Mouse (Mus musculus): ENCODE results near the gene Ovch2. TPM values are rescaled to one million over a fixed set of nuclear protein-coding genes. Genes with fewer than 3 reads are reported as not detected.
"Not testable (repeated sequence)": the region's sequence is repeated elsewhere in the genome, so short reads cannot be mapped to it uniquely, and the experiment has no call there.

The Ovch2 gene
- polyA plus RNA-seq (2015; fragmentation: Nextera tagmentation; extraction: Ambion mirVana) = not detected in 2 replicates

- Histone ChIP-seq H3K27me3 (no peaks in the 10 kb centered on the region), H3K9me3 (no peaks in the 10 kb centered on the region), H3K4me1 (no peaks in the 10 kb centered on the region), H3K27ac (no peak within 1 kb of the TSS), H3K9ac (no peak within 1 kb of the TSS), H3K4me2 (no peak within 1 kb of the TSS), H3K36me3 (no peaks in the 10 kb centered on the region), H3K4me3 (no peak within 1 kb of the TSS)
- 84% methylated on average over 2 of the region's 2 CpGs for WGBS
- ATAC-seq (ENCODE audit: borderline replicate concordance, extremely low read depth, low FRiP score, low TSS enrichment) = no peak
Measured at GRCm38 (mm10) chr7:107801108-107801507, at the start of gene Ovch2. TSS of gene Ovch2 (minus strand) at chr7:107801208.

DNA sequence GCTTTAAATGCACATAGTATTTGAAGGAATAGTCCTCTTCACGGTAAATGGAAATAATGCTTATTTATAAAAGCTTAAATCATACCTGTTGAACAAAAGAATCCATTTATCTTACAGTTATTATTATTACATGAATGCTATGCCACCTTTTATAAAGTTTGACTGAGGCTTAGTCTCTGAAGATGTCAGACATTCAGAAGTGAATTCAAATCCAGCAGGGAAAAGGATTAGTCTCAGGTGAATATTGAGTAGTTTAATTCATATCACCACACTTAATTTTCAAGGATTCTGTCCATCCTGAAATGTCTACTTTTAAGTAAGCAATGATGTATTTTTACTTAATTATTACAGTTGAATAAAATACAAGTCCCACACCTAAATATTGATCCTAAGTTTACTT, 46.4 kb upstream of the Ovch2 start, which contains the start of gene Olfr470:
TSS of gene Olfr470 (minus strand) at position 101 of the 400 bp plus-strand sequence.
- not testable (repeated sequence) for H3K4me1 ChIP-seq; H3K4me3 ChIP-seq; H3K9ac ChIP-seq; H3K27ac ChIP-seq; ATAC-seq (ENCODE audit: borderline replicate concordance, extremely low read depth, low FRiP score, low TSS enrichment); H3K36me3 ChIP-seq; H3K9me3 ChIP-seq; H3K4me2 ChIP-seq; H3K27me3 ChIP-seq
- WGBS = 69% methylated on average over 1 of the region's 1 CpGs

GRCm38 (mm10) chr7:107841719-107842118, 40.7 kb upstream of the Ovch2 start:
- Histone ChIP-seq H3K9ac (no peak overlapping the region), H3K9me3 (no peaks in the 10 kb centered on the region), H3K27ac (no peak overlapping the region), H3K27me3 (no peaks in the 10 kb centered on the region), H3K4me3 (no peak overlapping the region), H3K4me1 (no peaks in the 10 kb centered on the region), H3K4me2 (no peak overlapping the region), H3K36me3 (no peaks in the 10 kb centered on the region)
- WGBS = 74% methylated on average over 1 of the region's 1 CpGs
- ATAC-seq (ENCODE audit: borderline replicate concordance, extremely low read depth, low FRiP score, low TSS enrichment) = no peak

- H3K9me3 ChIP-seq; H3K4me1 ChIP-seq; H3K27ac ChIP-seq; H3K4me2 ChIP-seq; H3K27me3 ChIP-seq; H3K4me3 ChIP-seq; ATAC-seq (ENCODE audit: borderline replicate concordance, extremely low read depth, low FRiP score, low TSS enrichment); H3K36me3 ChIP-seq; H3K9ac ChIP-seq: not testable (repeated sequence)
Measured at GRCm38 (mm10) chr7:107825441-107825840, 24.4 kb upstream of the Ovch2 start, which contains the start of gene Olfr469. TSS of gene Olfr469 (minus strand) at chr7:107825541.

- not testable (repeated sequence) for H3K9me3 ChIP-seq; H3K36me3 ChIP-seq; H3K4me2 ChIP-seq; H3K9ac ChIP-seq; H3K4me3 ChIP-seq; H3K4me1 ChIP-seq; H3K27me3 ChIP-seq; H3K27ac ChIP-seq; ATAC-seq (ENCODE audit: borderline replicate concordance, extremely low read depth, low FRiP score, low TSS enrichment)
- 49% methylated on average over 2 of the region's 2 CpGs for whole genome bisulfite sequencing
Measured at GRCm38 (mm10) chr7:107823867-107824266, 22.9 kb upstream of the Ovch2 start.

- no peak overlapping the region for H3K27ac ChIP-seq
- H3K4me1 ChIP-seq = no peaks in the 10 kb centered on the region
- H3K36me3 ChIP-seq = no peaks in the 10 kb centered on the region
- H3K27me3 ChIP-seq = no peaks in the 10 kb centered on the region
- H3K9ac ChIP-seq = no peak overlapping the region
- H3K4me2 ChIP-seq = no peak overlapping the region
- H3K9me3 ChIP-seq = no peaks in the 10 kb centered on the region
- no peak overlapping the region for H3K4me3 ChIP-seq
- no peak for ATAC-seq (ENCODE audit: borderline replicate concordance, extremely low read depth, low FRiP score, low TSS enrichment)
Measured at GRCm38 (mm10) chr7:107819442-107819841, 18.4 kb upstream of the Ovch2 start.

GRCm38 (mm10) chr7:107811963-107812362, 11.0 kb upstream of the Ovch2 start, which contains the start of gene Olfr467:
TSS of gene Olfr467 (plus strand) at chr7:107812263.
- H3K27ac ChIP-seq = no peak within 1 kb of the TSS
- no peak for ATAC-seq (ENCODE audit: borderline replicate concordance, extremely low read depth, low FRiP score, low TSS enrichment)

GRCm38 (mm10) chr7:107802138-107802537, 1.1 kb upstream of the Ovch2 start:
- H3K4me2 ChIP-seq = no peak overlapping the region
- WGBS = 67% methylated on average over 3 of the region's 3 CpGs
- H3K9ac ChIP-seq = no peak overlapping the region
- no peak overlapping the region for H3K27ac ChIP-seq
- H3K36me3 ChIP-seq = no peaks in the 10 kb centered on the region
- no peaks in the 10 kb centered on the region for H3K4me1 ChIP-seq
- no peaks in the 10 kb centered on the region for H3K9me3 ChIP-seq
- H3K27me3 ChIP-seq = no peaks in the 10 kb centered on the region
- H3K4me3 ChIP-seq = no peak overlapping the region
- no peak for ATAC-seq (ENCODE audit: borderline replicate concordance, extremely low read depth, low FRiP score, low TSS enrichment)

More at GRCm38 (mm10) chr7:107811963-107812362, 11.0 kb upstream of the Ovch2 start, which contains the start of gene Olfr467:
- Histone ChIP-seq H3K4me2 (no peak within 1 kb of the TSS), H3K27me3 (no peaks in the 10 kb centered on the region), H3K4me1 (no peaks in the 10 kb centered on the region), H3K9ac (no peak within 1 kb of the TSS), H3K4me3 (no peak within 1 kb of the TSS), H3K9me3 (no peaks in the 10 kb centered on the region), H3K36me3 (no peaks in the 10 kb centered on the region)

DNA sequence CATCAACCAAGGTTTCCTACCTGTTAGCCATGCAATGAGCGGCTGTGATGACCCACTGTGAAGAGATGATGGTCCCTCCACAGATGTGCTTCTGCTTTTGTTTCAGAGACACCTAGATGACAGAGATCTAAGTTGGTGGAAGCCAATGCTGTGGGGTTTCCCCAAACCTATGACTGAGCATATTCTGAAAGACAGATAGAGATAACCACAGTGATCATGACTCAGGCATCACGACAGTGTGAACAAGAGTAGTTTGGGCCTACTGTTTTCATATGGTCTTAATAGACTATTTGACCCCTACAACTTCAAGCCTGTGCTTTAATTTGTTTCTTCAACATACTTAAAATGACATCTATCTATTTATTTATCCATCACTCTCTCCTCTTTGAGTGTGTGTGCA, 4.5 kb downstream of the Ovch2 start:
- ATAC-seq (ENCODE audit: borderline replicate concordance, extremely low read depth, low FRiP score, low TSS enrichment) = no peak
- no peaks in the 10 kb centered on the region for H3K9me3 ChIP-seq
- H3K4me1 ChIP-seq = no peaks in the 10 kb centered on the region
- no peaks in the 10 kb centered on the region for H3K36me3 ChIP-seq
- no peak overlapping the region for H3K4me2 ChIP-seq
- no peak overlapping the region for H3K27ac ChIP-seq
- no peak overlapping the region for H3K9ac ChIP-seq
- no peak overlapping the region for H3K4me3 ChIP-seq
- H3K27me3 ChIP-seq = no peaks in the 10 kb centered on the region
- WGBS = 71% methylated on average over 2 of the region's 2 CpGs

DNA sequence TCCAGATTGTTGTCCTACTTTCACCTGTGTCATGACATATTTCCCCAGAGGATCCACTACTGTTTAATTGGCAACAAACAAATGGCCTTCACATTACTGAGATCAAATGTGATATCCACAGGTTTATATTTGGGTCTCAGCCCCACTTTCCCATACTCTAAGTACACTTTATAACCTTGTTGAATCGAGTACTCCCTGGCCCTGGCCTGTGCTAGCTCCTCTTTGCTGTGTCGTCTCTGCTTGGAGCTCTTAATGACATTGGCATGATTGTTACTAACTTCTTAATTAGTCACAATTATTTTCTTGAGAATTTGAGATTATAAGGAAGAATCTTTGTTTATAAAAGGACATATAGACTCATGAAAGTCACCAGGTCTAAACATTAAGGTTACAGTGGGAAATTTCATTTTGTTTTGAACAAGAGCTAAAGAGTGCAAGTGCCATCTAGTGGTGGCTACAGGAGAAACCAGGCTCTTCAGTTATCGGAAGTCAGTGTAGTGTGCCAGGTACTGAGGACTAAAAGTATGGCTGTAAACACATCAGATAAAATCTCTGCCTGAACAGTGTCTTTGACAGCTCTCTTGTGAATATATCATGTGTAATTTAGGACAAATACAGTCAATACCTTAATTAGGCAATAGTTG, 12.9 kb downstream of the Ovch2 start:
- H3K4me2 ChIP-seq = no peak overlapping the region
- H3K36me3 ChIP-seq = no peaks in the 10 kb centered on the region
- no peaks in the 10 kb centered on the region for H3K27me3 ChIP-seq
- H3K4me3 ChIP-seq = no peak overlapping the region
- no peaks in the 10 kb centered on the region for H3K9me3 ChIP-seq
- no peak overlapping the region for H3K27ac ChIP-seq
- no peaks in the 10 kb centered on the region for H3K4me1 ChIP-seq
- 55% methylated on average over 3 of the region's 3 CpGs for WGBS
- ATAC-seq (ENCODE audit: borderline replicate concordance, extremely low read depth, low FRiP score, low TSS enrichment) = no peak
- no peak overlapping the region for H3K9ac ChIP-seq

GRCm38 (mm10) chr7:107779611-107780010, 21.4 kb downstream of the Ovch2 start:
- no peaks in the 10 kb centered on the region for H3K36me3 ChIP-seq
- no peak overlapping the region for H3K4me2 ChIP-seq
- H3K27me3 ChIP-seq = no peaks in the 10 kb centered on the region
- H3K4me3 ChIP-seq = no peak overlapping the region
- H3K9me3 ChIP-seq = no peaks in the 10 kb centered on the region
- WGBS = 31% methylated on average over 4 of the region's 4 CpGs
- H3K27ac ChIP-seq = no peak overlapping the region
- no peak overlapping the region for H3K9ac ChIP-seq
- no peak for ATAC-seq (ENCODE audit: borderline replicate concordance, extremely low read depth, low FRiP score, low TSS enrichment)
- H3K4me1 ChIP-seq = no peaks in the 10 kb centered on the region

- WGBS = 44% methylated on average over 1 of the region's 1 CpGs
- no peak for ATAC-seq (ENCODE audit: borderline replicate concordance, extremely low read depth, low FRiP score, low TSS enrichment)
- no peaks in the 10 kb centered on the region for H3K36me3 ChIP-seq
Measured at GRCm38 (mm10) chr7:107778216-107778615, 22.8 kb downstream of the Ovch2 start.

GRCm38 (mm10) chr7:107770812-107771211, 30.2 kb downstream of the Ovch2 start:
- no peak overlapping the region for H3K4me3 ChIP-seq
- H3K27ac ChIP-seq = no peak overlapping the region
- H3K4me2 ChIP-seq = no peak overlapping the region
- no peaks in the 10 kb centered on the region for H3K36me3 ChIP-seq
- H3K9ac ChIP-seq = no peak overlapping the region
- no peaks in the 10 kb centered on the region for H3K4me1 ChIP-seq
- H3K9me3 ChIP-seq = no peaks in the 10 kb centered on the region
- no peaks in the 10 kb centered on the region for H3K27me3 ChIP-seq
- 59% methylated on average over 6 of the region's 6 CpGs for WGBS
- no peak for ATAC-seq (ENCODE audit: borderline replicate concordance, extremely low read depth, low FRiP score, low TSS enrichment)

More at GRCm38 (mm10) chr7:107778216-107778615, 22.8 kb downstream of the Ovch2 start:
- no peak overlapping the region for H3K27ac ChIP-seq
- H3K9ac ChIP-seq = no peak overlapping the region
- H3K27me3 ChIP-seq = no peaks in the 10 kb centered on the region
- H3K9me3 ChIP-seq = no peaks in the 10 kb centered on the region
- H3K4me2 ChIP-seq = no peak overlapping the region
- no peak overlapping the region for H3K4me3 ChIP-seq
- H3K4me1 ChIP-seq = no peaks in the 10 kb centered on the region

Measured in lung, embryonic 15.5 days (tissue).